Mouse (Mus musculus): ENCODE data around the gene Usp36. TPM values are rescaled to one million over a fixed set of nuclear protein-coding genes. Genes with fewer than 3 reads are reported as not detected.

Usp36 gene
- total and polyA plus RNA-seq, 2 experiments from 2014 or later, result 12.6 to 19.7 TPM

- H3K9ac ChIP-seq (replicated peaks; ENCODE audit: low read length), result no peak overlapping the region
- DNase-seq (ENCODE audit: low spot score) (no peak), ATAC-seq (no peak)
- peaks cover 85% of the 10 kb centered on the region for H3K36me3 ChIP-seq (ENCODE audit: insufficient read depth, low read length)
- no peaks in the 10 kb centered on the region for H3K9me3 ChIP-seq (ENCODE audit: low read length)
- no peak overlapping the region for H3K4me2 ChIP-seq (ENCODE audit: low read depth, low read length)
- TF ChIP-seq CTCF (IDR thresholded peaks at IDR 0.05; ENCODE audit: low read depth), result no peak
- no peak overlapping the region for H3K4me3 ChIP-seq (ENCODE audit: low read length)
- no peaks in the 10 kb centered on the region for H3K27me3 ChIP-seq (ENCODE audit: insufficient read depth, low read length)
- H3K4me1 ChIP-seq (ENCODE audit: insufficient read depth, low read length), result no peaks in the 10 kb centered on the region
- WGBS, result 98% methylated on average over 9 of the region's 9 CpGs
- H3K27ac ChIP-seq, result no peak overlapping the region
Observed at GRCm38 (mm10) chr11:118275092-118275491, 15.0 kb downstream of the Usp36 start.

- Histone ChIP-seq H3K27me3 (ENCODE audit: insufficient read depth, low read length) (no peaks in the 10 kb centered on the region), H3K27ac (no peak overlapping the region), H3K9me3 (ENCODE audit: low read length) (no peaks in the 10 kb centered on the region), H3K4me1 (ENCODE audit: insufficient read depth, low read length) (no peaks in the 10 kb centered on the region), H3K36me3 (ENCODE audit: insufficient read depth, low read length) (peaks cover 87% of the 10 kb centered on the region), H3K4me3 (ENCODE audit: low read length) (no peak overlapping the region), H3K4me2 (ENCODE audit: low read depth, low read length) (no peak overlapping the region), H3K9ac (replicated peaks; ENCODE audit: low read length) (no peak overlapping the region)
- ATAC-seq, result no peak
- TF ChIP-seq CTCF (IDR thresholded peaks at IDR 0.05; ENCODE audit: low read depth), result peak; percentile 50
- no peak for DNase-seq (ENCODE audit: low spot score)
- 95% methylated on average over 3 of the region's 3 CpGs for WGBS
Observed at GRCm38 (mm10) chr11:118269827-118270226, 20.2 kb downstream of the Usp36 start.

GRCm38 (mm10) chr11:118266666-118267046 is 23.4 kb downstream of the Usp36 start:
- Histone ChIP-seq H3K4me2 (ENCODE audit: low read depth, low read length) (no peak overlapping the region), H3K4me3 (ENCODE audit: low read length) (no peak overlapping the region), H3K27me3 (ENCODE audit: insufficient read depth, low read length) (no peaks in the 10 kb centered on the region), H3K36me3 (ENCODE audit: insufficient read depth, low read length) (peaks cover 91% of the 10 kb centered on the region), H3K9ac (replicated peaks; ENCODE audit: low read length) (no peak overlapping the region), H3K9me3 (ENCODE audit: low read length) (no peaks in the 10 kb centered on the region), H3K27ac (no peak overlapping the region), H3K4me1 (ENCODE audit: insufficient read depth, low read length) (no peaks in the 10 kb centered on the region)
- no peak for TF ChIP-seq CTCF (IDR thresholded peaks at IDR 0.05; ENCODE audit: low read depth)
- 91% methylated on average over 7 of the region's 7 CpGs for WGBS
- DNase-seq (ENCODE audit: low spot score) (no peak), ATAC-seq (no peak)

- H3K4me1 ChIP-seq (ENCODE audit: insufficient read depth, low read length), result no peaks in the 10 kb centered on the region
- H3K9ac ChIP-seq (replicated peaks; ENCODE audit: low read length), result no peak overlapping the region
- no peak overlapping the region for H3K4me2 ChIP-seq (ENCODE audit: low read depth, low read length)
- H3K36me3 ChIP-seq (ENCODE audit: insufficient read depth, low read length), result peaks cover 92% of the 10 kb centered on the region
- no peak overlapping the region for H3K27ac ChIP-seq
- no peak for TF ChIP-seq CTCF (IDR thresholded peaks at IDR 0.05; ENCODE audit: low read depth)
- no peak for ATAC-seq
- no peaks in the 10 kb centered on the region for H3K27me3 ChIP-seq (ENCODE audit: insufficient read depth, low read length)
- H3K9me3 ChIP-seq (ENCODE audit: low read length), result no peaks in the 10 kb centered on the region
- no peak for DNase-seq (ENCODE audit: low spot score)
- no peak overlapping the region for H3K4me3 ChIP-seq (ENCODE audit: low read length)
- WGBS, result 88% methylated on average over 10 of the region's 10 CpGs
Observed at GRCm38 (mm10) chr11:118266044-118266665, 23.9 kb downstream of the Usp36 start.

DNA sequence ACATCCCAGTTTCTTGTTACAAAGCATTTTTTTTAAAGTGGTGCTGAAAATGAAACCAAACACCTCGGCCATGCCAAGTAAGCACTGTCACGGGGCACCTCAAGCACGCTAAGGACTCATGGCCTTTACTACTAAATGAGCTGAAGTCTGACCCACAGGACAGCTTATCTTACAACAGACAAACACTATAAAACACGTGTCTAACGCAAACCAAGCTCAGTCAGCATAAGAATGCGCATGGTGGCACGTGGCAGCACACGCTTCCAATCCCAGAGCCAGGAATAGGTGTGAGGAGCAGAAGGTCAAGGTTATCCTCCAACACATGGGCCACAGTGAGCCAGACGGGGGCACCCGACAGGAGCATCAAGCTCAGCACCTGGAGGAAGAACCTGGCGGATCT is 24.4 kb downstream of the Usp36 start:
- Histone ChIP-seq H3K4me2 (ENCODE audit: low read depth, low read length) (no peak overlapping the region), H3K27ac (no peak overlapping the region), H3K27me3 (ENCODE audit: insufficient read depth, low read length) (no peaks in the 10 kb centered on the region), H3K9me3 (ENCODE audit: low read length) (no peaks in the 10 kb centered on the region), H3K36me3 (ENCODE audit: insufficient read depth, low read length) (peaks cover 94% of the 10 kb centered on the region), H3K4me1 (ENCODE audit: insufficient read depth, low read length) (no peaks in the 10 kb centered on the region), H3K9ac (replicated peaks; ENCODE audit: low read length) (no peak overlapping the region), H3K4me3 (ENCODE audit: low read length) (no peak overlapping the region)
- ATAC-seq, result no peak
- 93% methylated on average over 11 of the region's 11 CpGs for WGBS
- TF ChIP-seq CTCF (IDR thresholded peaks at IDR 0.05; ENCODE audit: low read depth), result no peak
- DNase-seq (ENCODE audit: low spot score), result no peak

GRCm38 (mm10) chr11:118263146-118263545 is 26.9 kb downstream of the Usp36 start:
- no peak overlapping the region for H3K4me3 ChIP-seq (ENCODE audit: low read length)
- ATAC-seq (no peak), DNase-seq (ENCODE audit: low spot score) (no peak)
- no peak overlapping the region for H3K9ac ChIP-seq (replicated peaks; ENCODE audit: low read length)
- 80% methylated on average over 5 of the region's 5 CpGs for WGBS
- peaks cover 93% of the 10 kb centered on the region for H3K36me3 ChIP-seq (ENCODE audit: insufficient read depth, low read length)
- no peak overlapping the region for H3K27ac ChIP-seq
- no peaks in the 10 kb centered on the region for H3K27me3 ChIP-seq (ENCODE audit: insufficient read depth, low read length)
- no peaks in the 10 kb centered on the region for H3K4me1 ChIP-seq (ENCODE audit: insufficient read depth, low read length)
- H3K4me2 ChIP-seq (ENCODE audit: low read depth, low read length), result no peak overlapping the region
- TF ChIP-seq CTCF (IDR thresholded peaks at IDR 0.05; ENCODE audit: low read depth), result no peak
- H3K9me3 ChIP-seq (ENCODE audit: low read length), result no peaks in the 10 kb centered on the region

- no peak overlapping the region for H3K9ac ChIP-seq (replicated peaks; ENCODE audit: low read length)
- ATAC-seq (no peak), DNase-seq (ENCODE audit: low spot score) (no peak)
- H3K4me1 ChIP-seq (ENCODE audit: insufficient read depth, low read length), result no peaks in the 10 kb centered on the region
- H3K4me2 ChIP-seq (ENCODE audit: low read depth, low read length), result no peak overlapping the region
- no peak overlapping the region for H3K27ac ChIP-seq
- WGBS, result 86% methylated on average over 8 of the region's 8 CpGs
- no peak for TF ChIP-seq CTCF (IDR thresholded peaks at IDR 0.05; ENCODE audit: low read depth)
- H3K36me3 ChIP-seq (ENCODE audit: insufficient read depth, low read length), result peaks cover 75% of the 10 kb centered on the region
- no peaks in the 10 kb centered on the region for H3K27me3 ChIP-seq (ENCODE audit: insufficient read depth, low read length)
- H3K9me3 ChIP-seq (ENCODE audit: low read length), result no peaks in the 10 kb centered on the region
- no peak overlapping the region for H3K4me3 ChIP-seq (ENCODE audit: low read length)
Observed at GRCm38 (mm10) chr11:118260081-118260480, 30.0 kb downstream of the Usp36 start.

Measured in hindbrain, postnatal 0 days (tissue).